Mouse (Mus musculus): ENCODE data around the gene Mark2. TPM values are rescaled to one million over a fixed set of nuclear protein-coding genes. Genes with fewer than 3 reads are reported as not detected.

Gene Mark2
- 73.6 TPM for polyA plus RNA-seq (2014; fragmentation: Illumina TruSeq; extraction: RNeasy Lipid Tissue Mini Kit (QIAGEN cat#74804); ENCODE audit: low read depth, low replicate concordance)

GRCm38 (mm10) chr19:7341512-7342397 lies at the start of gene Mark2:
Gene Mark2, minus strand, starts transcription at chr19:7341860.

DNA sequence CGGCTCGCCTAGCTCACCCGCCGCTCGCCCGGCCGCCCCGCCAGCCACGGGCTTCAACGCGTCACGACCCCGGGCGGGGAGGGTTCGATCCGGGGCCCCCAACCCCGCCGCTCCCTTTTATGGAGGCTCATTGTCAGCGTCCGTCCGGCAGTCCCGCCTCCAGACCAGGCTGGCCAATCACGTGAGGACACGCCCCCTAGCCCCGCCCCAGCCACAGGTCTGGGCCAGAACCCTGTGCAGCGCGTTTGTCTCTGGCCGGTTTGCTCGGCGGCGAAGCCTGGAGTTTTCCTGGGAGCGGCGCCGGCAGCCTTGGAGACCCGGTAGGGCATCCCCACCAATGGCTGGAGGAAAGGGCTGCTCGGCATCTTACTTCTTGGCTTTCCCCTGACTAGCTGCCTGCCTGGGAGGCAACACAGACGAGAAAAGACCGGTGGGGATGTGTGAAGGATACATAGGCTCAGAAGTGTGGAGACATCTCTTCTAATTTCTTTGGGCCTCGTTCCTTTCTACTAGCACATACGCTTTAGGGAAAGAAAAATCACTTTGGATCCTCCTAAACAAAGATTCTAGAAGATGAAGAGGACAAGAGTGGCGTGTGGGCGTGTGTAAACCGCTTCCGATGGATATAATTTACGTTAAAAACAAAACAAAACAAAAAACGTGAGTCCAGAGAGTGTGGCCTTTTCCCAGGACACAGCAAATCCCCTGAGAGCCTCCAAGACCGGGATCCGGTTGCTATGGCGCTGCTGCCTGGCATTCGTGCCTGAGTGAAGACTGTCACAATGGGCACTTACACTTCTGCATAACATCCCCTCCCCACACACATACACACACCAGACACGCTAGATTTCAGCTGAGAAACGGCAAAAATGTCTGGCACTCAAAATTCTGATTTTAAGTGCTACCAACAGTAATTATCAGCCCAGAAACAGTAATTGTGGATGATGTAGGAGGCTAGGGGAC lies 41.5 kb upstream of the Mark2 start, which contains the start of gene Spindoc:
TSS of gene Spindoc (minus strand) at position 92 of the 963 bp plus-strand sequence.

GRCm38 (mm10) chr19:7267091-7267741 lies 74.4 kb downstream of the Mark2 start, which contains the start of gene Rcor2:
Gene Rcor2, plus strand, starts transcription at chr19:7267325.

DNA sequence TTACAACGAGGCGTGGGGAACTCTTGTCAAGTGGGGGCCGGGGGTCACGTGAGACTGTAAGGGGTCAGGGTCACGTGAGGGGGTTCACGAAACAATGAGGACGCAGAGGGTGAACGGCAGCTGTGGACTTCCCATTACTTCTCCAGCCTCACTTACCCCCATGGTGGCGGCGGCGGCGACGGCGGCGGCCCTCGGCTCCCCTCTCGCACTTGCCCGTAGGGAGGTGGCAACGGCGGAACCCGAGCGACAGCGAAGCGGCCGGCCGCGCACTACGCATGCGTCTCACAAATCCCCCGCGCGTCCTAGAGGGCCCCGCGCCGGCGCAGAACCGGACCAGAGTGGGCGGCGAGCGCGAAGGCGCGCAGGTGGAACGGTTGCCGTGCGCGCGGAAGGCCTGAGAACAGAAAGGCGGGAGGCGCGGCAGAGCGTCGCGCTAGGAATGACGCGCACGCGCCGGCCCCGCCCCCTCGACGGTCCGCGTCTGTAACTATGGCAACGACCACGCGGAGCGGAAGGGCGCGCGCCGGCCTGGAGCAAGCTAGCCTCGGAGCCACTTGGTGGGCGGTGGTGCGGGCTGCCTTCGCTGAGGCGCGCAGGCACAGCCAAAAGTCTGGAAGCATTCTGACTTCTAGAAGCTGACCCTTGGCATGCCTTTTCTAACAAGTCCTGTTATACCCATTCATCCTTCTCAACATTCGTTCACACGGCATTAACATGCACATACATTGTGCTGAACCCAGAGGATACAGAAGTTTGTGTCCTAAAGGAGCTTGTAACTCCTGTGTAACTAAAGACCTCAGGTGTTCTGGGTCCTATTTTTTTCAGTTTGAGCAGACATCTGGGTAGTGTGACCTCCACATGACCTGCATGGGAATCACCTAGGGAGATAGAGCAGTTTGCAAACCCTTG lies 100.6 kb downstream of the Mark2 start, which contains the start of gene Naa40:
TSS of gene Naa40 (minus strand) at position 402 of the 909 bp plus-strand sequence.

Other genes starting within 250 kb of the Mark2 start
- 0.25 TPM for gene Flrt1, start 236.1 kb downstream of the Mark2 start, polyA plus RNA-seq (2014; fragmentation: Illumina TruSeq; extraction: RNeasy Lipid Tissue Mini Kit (QIAGEN cat#74804); ENCODE audit: low read depth, low replicate concordance)
- 28.8 TPM for gene Otub1, start 135.5 kb downstream of the Mark2 start, polyA plus RNA-seq (2014; fragmentation: Illumina TruSeq; extraction: RNeasy Lipid Tissue Mini Kit (QIAGEN cat#74804); ENCODE audit: low read depth, low replicate concordance)
- gene Cox8a, start 124.2 kb downstream of the Mark2 start, polyA plus RNA-seq (2014; fragmentation: Illumina TruSeq; extraction: RNeasy Lipid Tissue Mini Kit (QIAGEN cat#74804); ENCODE audit: low read depth, low replicate concordance): 141 TPM
- 12.0 TPM for gene Naa40, start 100.7 kb downstream of the Mark2 start, polyA plus RNA-seq (2014; fragmentation: Illumina TruSeq; extraction: RNeasy Lipid Tissue Mini Kit (QIAGEN cat#74804); ENCODE audit: low read depth, low replicate concordance)
- not detected for gene Rcor2, start 74.5 kb downstream of the Mark2 start, polyA plus RNA-seq (2014; fragmentation: Illumina TruSeq; extraction: RNeasy Lipid Tissue Mini Kit (QIAGEN cat#74804); ENCODE audit: low read depth, low replicate concordance)
- gene Spindoc, start 41.1 kb upstream of the Mark2 start, polyA plus RNA-seq (2014; fragmentation: Illumina TruSeq; extraction: RNeasy Lipid Tissue Mini Kit (QIAGEN cat#74804); ENCODE audit: low read depth, low replicate concordance): 1.0 TPM
- gene 2700081O15Rik, start 75.8 kb upstream of the Mark2 start, polyA plus RNA-seq (2014; fragmentation: Illumina TruSeq; extraction: RNeasy Lipid Tissue Mini Kit (QIAGEN cat#74804); ENCODE audit: low read depth, low replicate concordance): 8.4 TPM
- 447 TPM for gene Rtn3, start 141.4 kb upstream of the Mark2 start, polyA plus RNA-seq (2014; fragmentation: Illumina TruSeq; extraction: RNeasy Lipid Tissue Mini Kit (QIAGEN cat#74804); ENCODE audit: low read depth, low replicate concordance)
- 122 TPM for gene Atl3, start 152.2 kb upstream of the Mark2 start, polyA plus RNA-seq (2014; fragmentation: Illumina TruSeq; extraction: RNeasy Lipid Tissue Mini Kit (QIAGEN cat#74804); ENCODE audit: low read depth, low replicate concordance)
- 12.6 TPM for gene Pla2g16, start 215.6 kb upstream of the Mark2 start, polyA plus RNA-seq (2014; fragmentation: Illumina TruSeq; extraction: RNeasy Lipid Tissue Mini Kit (QIAGEN cat#74804); ENCODE audit: low read depth, low replicate concordance)

Data from sigmoid colon, adult 10 weeks (tissue).